Mouse (Mus musculus): Measurements from ENCODE around the gene Tigd3.

DNA sequence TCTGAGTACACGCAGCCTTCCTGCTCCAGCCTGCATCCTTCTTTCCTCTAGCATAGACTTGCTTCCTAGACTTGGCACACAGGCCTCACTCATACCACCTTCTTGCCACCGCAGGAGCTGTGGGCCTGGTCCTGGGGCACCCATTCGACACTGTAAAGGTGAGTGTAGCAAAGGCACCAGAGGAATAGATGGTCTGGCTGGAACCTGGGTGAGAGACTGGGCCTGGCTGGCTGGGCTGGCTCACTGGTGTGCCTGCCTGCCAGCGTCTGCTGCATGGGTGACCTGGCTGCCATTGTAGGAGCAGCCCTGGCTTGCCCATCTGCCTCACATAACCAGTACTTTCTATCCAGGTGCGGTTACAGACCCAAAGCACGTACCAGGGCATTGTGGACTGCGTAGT is 14.2 kb downstream of the Tigd3 start:
- TF ChIP-seq EP300 (IDR thresholded peaks at IDR 0.05; ENCODE audit: low read depth in 1 of 2, low read length in 2 of 2) (no peak), MYC (IDR thresholded peaks at IDR 0.05; ENCODE audit: low read depth, low read length) (no peak), MAX (IDR thresholded peaks at IDR 0.05; ENCODE audit: low read length) (no peak), CTCF (IDR thresholded peaks at IDR 0.05 in 2 of 3, conservative IDR thresholded peaks at IDR 0.05 in 1 of 3; ENCODE audit: control insufficient read depth in 1 of 3, insufficient read depth in 1 of 3, low read depth in 2 of 3, low read length in 3 of 3, poor library complexity in 1 of 3, severe bottlenecking in 1 of 3) (no peak), BHLHE40 (IDR thresholded peaks at IDR 0.05; ENCODE audit: borderline replicate concordance, low read depth, low read length) (no peak)

Data from MEL (cell line).